Mouse (Mus musculus) embryo, embryonic 11 days (tissue): Measurements from ENCODE around the gene Snx3.

Source experiments
- DNase-seq: peaks from one replicate; pipeline ENCODE4 v3.0.0-alpha.2; 2015

Snx3 gene

DNA sequence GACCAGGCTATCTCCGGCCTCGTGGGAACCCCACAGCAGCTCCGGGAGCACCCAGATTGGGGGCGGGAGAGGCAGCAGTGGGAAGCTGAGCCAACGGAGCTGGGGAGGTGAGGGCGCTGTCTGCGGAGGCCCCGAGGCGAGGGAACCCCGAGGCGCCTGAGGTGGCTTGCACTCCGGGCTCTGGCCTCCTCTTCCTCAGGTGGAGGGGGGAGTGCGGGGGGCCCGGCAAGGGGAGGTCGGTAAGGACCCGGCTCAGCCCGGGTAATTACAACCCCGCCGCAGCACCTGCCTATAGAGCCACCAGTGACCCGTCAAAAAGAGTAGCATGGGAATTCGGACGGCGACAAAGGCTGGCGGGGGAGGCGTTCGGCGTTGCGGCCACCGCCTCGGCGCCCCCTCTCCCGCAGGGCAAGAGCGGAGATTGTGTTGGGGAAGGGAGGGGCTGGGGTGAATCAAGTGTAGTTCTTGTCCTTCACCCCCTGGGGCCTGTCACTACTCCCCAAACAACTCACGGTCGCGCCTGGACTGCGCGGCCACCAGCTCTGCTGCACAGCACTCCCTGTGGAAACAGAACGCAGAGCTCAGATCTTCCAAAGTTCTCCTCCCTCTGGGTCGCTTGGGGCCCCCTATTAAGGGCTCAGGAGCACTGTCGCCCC is 77.8 kb downstream of the Snx3 start:
- peak; percentile 59 for DNase-seq

DNA sequence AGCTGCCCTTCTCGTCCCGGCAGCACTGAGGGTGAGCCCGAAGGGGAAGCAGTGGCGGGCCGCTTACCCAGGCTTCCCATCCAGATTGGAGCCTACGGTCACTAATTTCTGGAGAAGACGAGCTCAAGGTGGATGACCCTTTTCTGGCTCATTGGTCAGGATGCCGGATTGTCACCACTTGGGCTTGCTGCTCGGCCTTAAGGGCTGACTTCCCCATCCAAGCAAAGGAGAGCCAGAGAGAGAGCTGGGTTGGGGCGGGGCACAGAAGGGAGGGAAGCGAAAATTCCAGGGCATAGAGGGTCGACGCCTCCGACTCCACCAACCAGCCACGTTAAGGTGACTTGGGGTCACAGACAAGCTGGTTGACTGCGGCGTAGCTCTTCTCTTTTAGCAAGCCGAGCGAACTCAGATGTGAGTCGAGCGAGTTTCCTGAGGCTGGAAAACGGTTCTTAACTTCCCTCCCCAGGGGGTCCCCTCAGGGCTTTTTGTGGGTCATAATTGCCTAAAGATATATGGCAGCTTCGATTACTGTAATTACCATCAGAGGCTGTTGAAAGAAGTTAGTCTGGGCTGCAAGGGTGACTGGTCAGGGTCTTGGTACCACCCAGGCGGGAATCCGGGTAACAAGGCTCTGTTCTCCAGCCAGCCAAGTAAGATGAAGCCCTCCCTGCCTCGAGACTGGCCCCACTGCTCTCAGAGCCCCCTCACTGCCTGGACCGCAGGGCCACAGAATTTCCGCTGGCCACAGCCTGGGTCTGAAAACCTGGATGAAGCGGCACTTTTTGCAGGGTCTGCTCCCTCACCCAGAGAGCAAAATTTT is 78.5 kb downstream of the Snx3 start:
- peak; percentile 49 for DNase-seq

DNA sequence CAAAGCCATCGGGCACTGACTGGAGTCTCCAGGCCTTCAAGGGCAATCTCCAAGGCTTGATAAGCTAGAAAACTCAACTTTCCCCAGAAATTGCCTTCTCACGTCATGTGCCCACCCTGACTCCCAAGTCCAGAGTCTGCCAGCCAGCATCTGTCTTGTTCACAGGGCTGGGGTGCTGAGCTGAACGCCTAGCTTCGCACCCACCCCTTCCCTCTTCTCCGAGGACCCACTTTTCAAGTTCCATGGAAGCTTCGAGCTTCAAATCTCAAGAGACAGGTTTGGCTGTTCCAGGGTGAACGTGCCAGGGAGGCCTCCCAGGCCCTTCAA is 79.1 kb downstream of the Snx3 start:
- DNase-seq = no peak

DNA sequence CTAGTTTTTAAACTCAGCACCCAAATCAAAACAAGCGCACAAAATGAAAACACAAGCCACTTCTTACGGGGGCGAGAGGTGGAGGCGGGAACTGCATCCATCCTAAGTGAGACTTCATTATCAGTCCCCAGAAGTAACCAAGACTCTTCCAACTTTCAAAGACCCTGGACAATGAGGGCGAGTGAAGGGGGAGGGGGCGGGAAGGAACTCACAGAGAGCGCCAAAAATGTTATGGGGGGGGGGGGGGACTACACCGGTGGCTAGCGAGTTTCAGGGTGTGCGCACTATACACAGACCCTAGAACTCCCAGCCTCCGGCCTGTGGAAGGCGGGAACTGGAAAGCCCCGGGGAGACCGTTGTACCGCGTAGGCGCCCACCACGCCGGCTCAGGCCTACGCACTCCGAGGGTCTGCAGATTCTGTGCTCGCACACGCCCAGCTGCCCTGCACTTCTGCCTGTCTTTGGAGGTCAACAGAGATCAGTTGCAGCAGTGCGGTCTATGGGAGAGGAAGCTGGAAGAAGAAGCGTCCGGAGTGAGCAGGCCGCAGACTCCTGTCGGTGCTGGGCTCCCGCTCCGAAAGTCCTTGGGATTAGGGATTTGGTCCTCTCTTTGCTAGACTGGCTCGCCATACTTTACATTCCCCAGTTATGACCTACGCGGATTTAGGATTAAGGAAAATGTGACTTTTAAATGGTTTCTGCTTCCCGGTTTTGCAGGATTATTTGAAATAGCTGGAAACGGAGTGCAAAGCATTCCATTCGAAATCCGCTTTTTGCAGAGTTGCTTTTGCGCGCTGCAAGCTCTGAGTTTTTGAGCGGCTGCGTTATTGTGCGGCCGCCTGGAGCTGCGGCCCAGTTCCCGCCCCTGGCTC is 80.1 kb downstream of the Snx3 start:
- peak; percentile 63 for DNase-seq

DNA sequence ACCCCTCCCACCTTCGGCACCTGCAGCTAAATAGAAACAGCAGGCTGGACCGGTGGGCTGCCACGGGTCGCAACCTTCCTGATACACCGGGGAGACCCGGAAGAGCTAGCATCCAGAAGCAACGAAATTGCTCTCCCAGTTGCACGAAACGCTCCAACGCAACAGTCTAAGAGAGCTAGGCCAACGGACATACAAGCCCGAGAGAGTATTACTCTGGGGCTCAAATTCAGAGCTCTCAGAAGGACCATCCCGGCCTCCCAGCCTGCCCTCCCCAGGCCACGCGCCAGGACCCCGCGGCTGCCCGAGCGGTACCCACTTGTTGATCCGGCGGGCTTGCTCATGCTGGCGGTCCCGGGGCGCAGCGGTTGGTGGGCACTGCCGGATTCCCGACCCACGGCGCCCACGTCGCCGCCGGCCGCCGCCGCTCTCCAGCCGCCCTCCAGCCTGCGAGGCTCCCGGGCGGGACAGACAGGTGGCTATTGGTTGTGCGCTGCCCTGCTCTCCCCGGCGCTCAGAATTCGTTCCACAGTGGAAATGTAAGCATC is 80.8 kb downstream of the Snx3 start:
- DNase-seq = no peak

DNA sequence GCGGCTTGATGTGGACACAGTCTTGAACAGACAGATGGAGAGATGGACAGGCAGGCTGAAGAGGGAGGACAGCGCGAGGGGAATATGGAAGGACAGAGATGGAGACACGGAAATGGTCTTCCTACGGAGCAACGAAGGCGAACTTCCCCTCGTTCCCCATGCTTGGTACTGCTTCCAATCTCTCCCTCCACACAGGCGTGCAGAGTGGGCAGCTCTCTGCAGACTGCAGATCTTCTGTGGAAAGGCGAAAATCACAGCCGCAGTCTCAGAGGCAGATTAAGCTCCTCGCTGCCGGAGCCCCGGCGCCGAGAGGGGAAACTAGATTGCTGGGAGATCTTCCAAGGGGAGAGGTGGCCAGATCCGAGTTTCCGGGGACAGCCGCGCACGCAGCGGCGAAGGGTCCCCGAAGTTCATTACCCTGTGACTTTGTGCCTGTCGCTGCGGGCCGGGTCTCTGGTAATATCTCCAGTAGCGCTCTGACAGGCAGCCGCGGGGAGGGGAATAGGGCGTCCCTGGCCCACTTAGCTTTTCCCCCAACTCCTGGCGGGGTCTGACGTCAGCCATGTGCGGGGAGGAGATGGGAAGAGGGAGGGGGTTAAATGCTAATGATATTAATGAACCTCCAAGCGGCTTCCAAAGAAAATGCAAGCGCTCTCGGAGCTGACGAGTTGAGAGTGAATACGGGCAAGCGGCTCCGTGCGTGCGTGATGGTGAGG is 81.5 kb downstream of the Snx3 start, which contains the start of the genes Nr2e1 and Ostm1:
Nr2e1 (minus strand) TSS at position 476 of the 716 bp plus-strand sequence.
Ostm1 (plus strand) TSS at position 666 of the 716 bp plus-strand sequence.
- peak; percentile 73 for DNase-seq

DNA sequence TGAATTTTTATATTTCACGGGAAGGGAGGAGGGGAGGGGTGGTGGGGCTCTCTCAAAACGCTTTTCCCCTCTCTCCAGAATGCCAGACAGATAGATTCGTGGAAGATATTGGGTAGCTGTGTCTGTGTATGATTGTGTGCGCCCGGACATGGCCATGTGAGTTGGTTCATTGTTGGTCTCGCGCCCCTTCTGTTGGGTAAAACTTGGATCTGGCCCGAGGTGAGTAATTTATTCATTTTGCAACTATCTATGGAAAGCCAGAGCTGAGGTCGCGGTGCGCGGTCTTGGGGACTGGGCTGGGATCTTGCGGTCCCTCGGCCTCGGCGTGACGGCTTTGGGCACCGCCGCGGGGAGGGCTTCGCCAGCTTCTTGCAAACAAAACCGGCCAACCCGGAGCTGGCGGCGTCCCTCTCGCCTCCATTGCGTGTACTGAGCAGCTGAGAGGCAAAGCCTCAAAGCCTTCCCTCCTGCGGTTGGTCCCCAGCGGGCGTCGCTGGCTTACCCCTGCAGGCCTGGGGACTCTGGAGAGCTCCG is 82.1 kb downstream of the Snx3 start:
- DNase-seq = peak; percentile 47

DNA sequence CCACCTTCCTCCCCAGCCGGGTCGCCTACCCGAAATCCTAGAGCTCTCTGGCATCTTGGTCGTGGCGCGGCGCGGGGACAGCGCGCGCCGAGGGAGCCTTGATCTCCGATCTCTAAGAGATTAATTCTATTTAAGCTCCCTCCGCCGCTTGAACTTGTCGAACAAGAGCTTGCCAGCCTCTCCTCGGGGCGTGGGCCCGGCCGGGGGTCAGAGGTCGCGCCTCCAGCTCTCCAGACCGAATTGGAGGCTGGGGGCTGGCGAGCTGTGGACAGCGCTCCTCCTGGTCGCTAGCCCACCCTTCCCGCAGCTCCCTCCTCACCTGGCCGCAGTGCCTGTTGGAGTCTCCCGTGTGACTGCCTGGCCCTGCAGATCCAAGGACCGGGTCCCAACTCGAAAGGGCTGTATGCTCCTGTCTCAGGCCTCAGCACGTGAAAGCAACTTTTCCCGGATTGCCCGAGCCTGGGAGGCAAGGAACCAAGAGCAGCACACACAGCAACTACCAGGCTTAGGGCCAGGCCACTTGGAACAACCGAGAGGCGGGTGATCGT is 82.7 kb downstream of the Snx3 start:
- peak; percentile 68 for DNase-seq
